Mouse (Mus musculus): ENCODE results near the gene Pde10a. TPM values are rescaled to one million over a fixed set of nuclear protein-coding genes. Genes with fewer than 3 reads are reported as not detected.

Pde10a gene
- total RNA-seq, 2 experiments from 2014 or later, result 59.6 to 61.8 TPM

- DNase-seq (ENCODE audit: low spot score in 2 of 2), result peak; percentile 45 to 58
Observed at GRCm38 (mm10) chr17:8936603-8937002, 411.4 kb downstream of the Pde10a start.

GRCm38 (mm10) chr17:8951588-8951987 lies 426.4 kb downstream of the Pde10a start:
- DNase-seq (ENCODE audit: low spot score in 2 of 2), result no peak

GRCm38 (mm10) chr17:8952951-8953350 lies 427.8 kb downstream of the Pde10a start:
- DNase-seq (ENCODE audit: low spot score in 2 of 2), result no peak

- DNase-seq (ENCODE audit: low spot score in 2 of 2), result no peak
Observed at GRCm38 (mm10) chr17:8958125-8958524, 433.0 kb downstream of the Pde10a start.

GRCm38 (mm10) chr17:8960386-8960785 lies 435.2 kb downstream of the Pde10a start:
- DNase-seq (ENCODE audit: low spot score in 2 of 2), result no peak

GRCm38 (mm10) chr17:8961097-8961496 lies 435.9 kb downstream of the Pde10a start:
- no peak for DNase-seq (ENCODE audit: low spot score in 2 of 2)

- no peak for DNase-seq (ENCODE audit: low spot score in 2 of 2)
Observed at GRCm38 (mm10) chr17:8961644-8962043, 436.5 kb downstream of the Pde10a start.

- DNase-seq (ENCODE audit: low spot score in 2 of 2), result no peak
Observed at GRCm38 (mm10) chr17:8965177-8965576, 440.0 kb downstream of the Pde10a start.

GRCm38 (mm10) chr17:8972152-8972854 lies 447.1 kb downstream of the Pde10a start:
- no peak for DNase-seq (ENCODE audit: low spot score in 2 of 2)

- no peak for DNase-seq (ENCODE audit: low spot score in 2 of 2)
Observed at GRCm38 (mm10) chr17:8973331-8973730, 448.2 kb downstream of the Pde10a start.

GRCm38 (mm10) chr17:8974423-8974822 lies 449.3 kb downstream of the Pde10a start:
- no peak for DNase-seq (ENCODE audit: low spot score in 2 of 2)

- no peak for DNase-seq (ENCODE audit: low spot score in 2 of 2)
Observed at GRCm38 (mm10) chr17:8974823-8975397, 449.7 kb downstream of the Pde10a start.

GRCm38 (mm10) chr17:8976745-8977144 lies 451.6 kb downstream of the Pde10a start:
- no peak for DNase-seq (ENCODE audit: low spot score in 2 of 2)

- no peak for DNase-seq (ENCODE audit: low spot score in 2 of 2)
Observed at GRCm38 (mm10) chr17:8977271-8977670, 452.1 kb downstream of the Pde10a start.

- DNase-seq (ENCODE audit: low spot score in 2 of 2), result no peak
Observed at GRCm38 (mm10) chr17:8983576-8983975, 458.4 kb downstream of the Pde10a start.

- peak in 1 of 2 experiments; percentile 38 for DNase-seq (ENCODE audit: low spot score in 2 of 2)
Observed at GRCm38 (mm10) chr17:8985714-8986113, 460.5 kb downstream of the Pde10a start.

GRCm38 (mm10) chr17:8986551-8986950 lies 461.4 kb downstream of the Pde10a start:
- peak; percentile 38 to 39 for DNase-seq (ENCODE audit: low spot score in 2 of 2)

GRCm38 (mm10) chr17:8987369-8987768 lies 462.2 kb downstream of the Pde10a start:
- DNase-seq (ENCODE audit: low spot score in 2 of 2), result peak; percentile 25 to 40

GRCm38 (mm10) chr17:8988119-8988807 lies 463.1 kb downstream of the Pde10a start, which contains the start of gene 1700010I14Rik:
1700010I14Rik (plus strand) TSS chr17:8988333.
- DNase-seq (ENCODE audit: low spot score in 2 of 2), result peak; percentile 95

- peak; percentile 41 to 52 for DNase-seq (ENCODE audit: low spot score in 2 of 2)
Observed at GRCm38 (mm10) chr17:8991160-8991559, 466.0 kb downstream of the Pde10a start.

- no peak for DNase-seq (ENCODE audit: low spot score in 2 of 2)
Observed at GRCm38 (mm10) chr17:8995344-8995743, 470.2 kb downstream of the Pde10a start.

- no peak for DNase-seq (ENCODE audit: low spot score in 2 of 2)
Observed at GRCm38 (mm10) chr17:9002438-9002837, 477.3 kb downstream of the Pde10a start.
